Mouse (Mus musculus) v-Abl transformed pro-B cells (cell line): ENCODE results near the gene Frat2.

Experiments used
- in situ Hi-C, 2 experiments: fragments of 400-800 bp; cut with MboI; formaldehyde crosslinking; loops; one replicate each; pipeline ENCODE4 v1.15.1; 2025; ENCODE audit not compliant: unreplicated experiment in 2 of 2

Gene Frat2

GRCm38 (mm10) chr19:41846366-41847090 is 1.4 kb downstream of the Frat2 start:
- in situ Hi-C loops = no loop called here

- in situ Hi-C loops = no loop called here
Measured at GRCm38 (mm10) chr19:41844345-41844744, 3.6 kb downstream of the Frat2 start.

GRCm38 (mm10) chr19:41842706-41843105 is 5.2 kb downstream of the Frat2 start:
- in situ Hi-C loops = no loop called here

- in situ Hi-C loops = no loop called here
Measured at GRCm38 (mm10) chr19:41842196-41842595, 5.7 kb downstream of the Frat2 start.

GRCm38 (mm10) chr19:41841105-41841750 is 6.7 kb downstream of the Frat2 start:
- in situ Hi-C loops = no loop called here

- in situ Hi-C loops = no loop called here
Measured at GRCm38 (mm10) chr19:41839685-41840084, 8.2 kb downstream of the Frat2 start.

- in situ Hi-C loops = no loop called here
Measured at GRCm38 (mm10) chr19:41838808-41839207, 9.1 kb downstream of the Frat2 start.

- in situ Hi-C loops = no loop called here
Measured at GRCm38 (mm10) chr19:41837917-41838261, 10.0 kb downstream of the Frat2 start.

- in situ Hi-C loops = no loop called here
Measured at GRCm38 (mm10) chr19:41837194-41837916, 10.6 kb downstream of the Frat2 start.

- in situ Hi-C loops = no loop called here
Measured at GRCm38 (mm10) chr19:41836719-41837118, 11.2 kb downstream of the Frat2 start.

- in situ Hi-C loops = no loop called here
Measured at GRCm38 (mm10) chr19:41835816-41836215, 12.1 kb downstream of the Frat2 start.

- in situ Hi-C loops = no loop called here
Measured at GRCm38 (mm10) chr19:41835407-41835806, 12.5 kb downstream of the Frat2 start.

GRCm38 (mm10) chr19:41832501-41833201 is 15.3 kb downstream of the Frat2 start:
- in situ Hi-C loops = no loop called here

- in situ Hi-C loops = no loop called here
Measured at GRCm38 (mm10) chr19:41831718-41832391, 16.1 kb downstream of the Frat2 start.

- in situ Hi-C loops = no loop called here
Measured at GRCm38 (mm10) chr19:41831101-41831570, 16.8 kb downstream of the Frat2 start.

- in situ Hi-C loops = no loop called here
Measured at GRCm38 (mm10) chr19:41830106-41831031, 17.6 kb downstream of the Frat2 start.

GRCm38 (mm10) chr19:41829381-41830105 is 18.4 kb downstream of the Frat2 start, which contains the start of gene Frat1:
Gene Frat1, plus strand, starts transcription at chr19:41829970.
- in situ Hi-C loops = no loop called here

GRCm38 (mm10) chr19:41828941-41829340 is 19.0 kb downstream of the Frat2 start:
- in situ Hi-C loops = no loop called here

- in situ Hi-C loops = no loop called here
Measured at GRCm38 (mm10) chr19:41826529-41826928, 21.4 kb downstream of the Frat2 start.
